Mouse (Mus musculus) splenic B cell, adult 2 months (primary cell): ENCODE measurements around the gene Gm8020.
"Not testable (repeated sequence)": the region's sequence is repeated elsewhere in the genome, so short reads cannot be mapped to it uniquely, and the experiment has no call there.

Experiments
- DNase-seq: peaks from one replicate; pipeline ENCODE4 v3.0.0-alpha.2; 2011; ENCODE audit warnings: low read depth, low spot score
- H3K27me3 ChIP-seq: 2 replicates; pipeline ENCODE4 v1.6.1; 2012; ENCODE audit warnings: mild to moderate bottlenecking, low read length, moderate library complexity, mixed read lengths; ENCODE audit not compliant: control insufficient read depth, poor library complexity, insufficient read depth, severe bottlenecking
- H3K36me3 ChIP-seq: 2 replicates; pipeline ENCODE4 v1.6.1; 2012; ENCODE audit warnings: mild to moderate bottlenecking, low read length, moderate library complexity, mixed read lengths; ENCODE audit not compliant: control insufficient read depth, poor library complexity, insufficient read depth, severe bottlenecking

Gm8020 gene

GRCm38 (mm10) chr14:42502249-42502648 is at the start of gene Gm8020:
Gene Gm8020 (minus strand): TSS chr14:42502349.
- not testable (repeated sequence) for H3K36me3 ChIP-seq, DNase-seq

GRCm38 (mm10) chr14:42543170-42543701 is 41.1 kb upstream of the Gm8020 start:
- not testable (repeated sequence) for H3K36me3 ChIP-seq, H3K27me3 ChIP-seq, DNase-seq

More at GRCm38 (mm10) chr14:42502249-42502648, at the start of gene Gm8020:
- H3K27me3 ChIP-seq = not testable (repeated sequence)

- H3K36me3 ChIP-seq, DNase-seq, H3K27me3 ChIP-seq: not testable (repeated sequence)
Observed at GRCm38 (mm10) chr14:42542316-42543169, 40.4 kb upstream of the Gm8020 start.

GRCm38 (mm10) chr14:42524182-42524581 is 22.0 kb upstream of the Gm8020 start, which contains the start of gene Gm8024:
Gene Gm8024 (minus strand): TSS chr14:42524282.
- H3K36me3 ChIP-seq, DNase-seq, H3K27me3 ChIP-seq: not testable (repeated sequence)

- DNase-seq, H3K27me3 ChIP-seq: not testable (repeated sequence)
Observed at GRCm38 (mm10) chr14:42463581-42463980, 38.6 kb downstream of the Gm8020 start, which contains the start of gene Gm8011. Gene Gm8011 (plus strand): TSS chr14:42463881.

More at GRCm38 (mm10) chr14:42463581-42463980, 38.6 kb downstream of the Gm8020 start, which contains the start of gene Gm8011:
- not testable (repeated sequence) for H3K36me3 ChIP-seq
